Mouse (Mus musculus) myocyte (in vitro differentiated cells): ENCODE results near the gene Dcaf17.

Source experiments
- CEBPB ChIP-seq: IDR thresholded peaks from 2 replicates; pipeline ENCODE4 v1.6.1; 2011; ENCODE audit warnings: mild to moderate bottlenecking, moderate library complexity; ENCODE audit not compliant: poor library complexity, insufficient read depth, severe bottlenecking
- E2F4 ChIP-seq: IDR thresholded peaks from one replicate; pipeline ENCODE4 v1.6.1; 2011; ENCODE audit warnings: mild to moderate bottlenecking, control low read depth, moderate library complexity; ENCODE audit not compliant: insufficient read depth
- MAX ChIP-seq: IDR thresholded peaks from one replicate; pipeline ENCODE4 v1.6.1; 2011; ENCODE audit warnings: low read depth, mild to moderate bottlenecking, control low read depth
- POLR2A ChIP-seq: IDR thresholded peaks from one replicate; pipeline ENCODE4 v1.6.1; 2011; ENCODE audit warnings: low read depth, mild to moderate bottlenecking, control low read depth, moderate library complexity; ENCODE audit not compliant: insufficient read length
- TCF12 ChIP-seq: IDR thresholded peaks from one replicate; pipeline ENCODE4 v1.6.1; 2011; ENCODE audit warnings: mild to moderate bottlenecking, control low read depth; ENCODE audit not compliant: poor library complexity, insufficient read depth, severe bottlenecking
- USF1 ChIP-seq: IDR thresholded peaks from one replicate; pipeline ENCODE4 v1.6.1; 2011; ENCODE audit warnings: low read depth, mild to moderate bottlenecking, control low read depth, moderate library complexity

GRCm38 (mm10) chr2:71096170-71096569 is 41.0 kb downstream of the Dcaf17 start:
- no peak for TF ChIP-seq CEBPB
- no peak for TF ChIP-seq POLR2A
- no peak for TF ChIP-seq USF1
- no peak for TF ChIP-seq TCF12
- TF ChIP-seq E2F4 = no peak
- TF ChIP-seq MAX = no peak
